Mouse (Mus musculus): ENCODE results near the gene Iffo2.

GRCm38 (mm10) chr4:139526475-139526874 is 3.9 kb upstream of the Iffo2 start:
- TF ChIP-seq POLR2A (IDR thresholded peaks at IDR 0.05; ENCODE audit: insufficient read depth, low read depth, low read length) = no peak
- TF ChIP-seq CTCF (IDR thresholded peaks at IDR 0.05; ENCODE audit: insufficient read depth, low read depth, low read length) = no peak

Data from olfactory bulb, adult 2 months (tissue).